Mouse (Mus musculus) B cell, adult (primary cell): ENCODE results near the gene Gm26620. TPM values are rescaled to one million over a fixed set of nuclear protein-coding genes. Genes with fewer than 3 reads are reported as not detected.

Source experiments
- total RNA-seq: library from RNA; stranded (reverse); gene quantifications from 4 replicates; pipeline ENCODE4 v1.2.4, GENCODE M21; 2023; ENCODE audit not compliant: inconsistent age

Gm26620 gene
- 0.64 to 1.2 TPM (median 0.66 TPM) in 4 replicates for total RNA-seq

DNA sequence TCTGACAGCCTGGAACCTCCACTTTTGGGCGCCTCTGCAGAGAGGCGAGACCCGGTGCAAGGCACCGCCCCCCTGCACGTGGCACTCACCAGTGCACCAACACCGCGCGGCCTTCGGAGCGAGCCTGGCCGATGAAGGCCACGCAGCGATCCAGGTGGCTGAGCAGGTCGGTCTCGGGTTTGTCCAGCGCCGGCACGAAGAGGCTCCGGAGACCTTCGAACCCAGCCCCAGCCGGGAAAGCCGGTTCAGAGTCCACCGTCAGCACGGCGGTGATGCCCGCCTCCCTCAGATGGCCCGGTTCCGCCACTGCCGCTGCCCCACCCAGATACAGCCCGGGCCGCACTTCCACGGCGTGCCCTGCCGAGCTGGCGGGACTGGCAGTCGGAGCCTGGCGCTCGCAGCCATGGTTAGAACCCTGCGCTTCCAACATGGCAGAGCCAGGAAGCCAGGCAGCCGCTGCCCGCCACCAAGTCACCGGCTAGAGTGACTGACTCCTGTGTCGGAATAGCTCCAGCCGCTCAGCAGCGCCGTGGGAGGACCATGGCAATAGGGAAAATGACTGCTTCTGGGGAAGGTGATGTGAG is at the start of gene Gm26620, which contains the start of gene Dusp12:
Gm26620 (plus strand) TSS at position 88 of the 584 bp plus-strand sequence.
Dusp12 (minus strand) TSS at position 563 of the 584 bp plus-strand sequence.

DNA sequence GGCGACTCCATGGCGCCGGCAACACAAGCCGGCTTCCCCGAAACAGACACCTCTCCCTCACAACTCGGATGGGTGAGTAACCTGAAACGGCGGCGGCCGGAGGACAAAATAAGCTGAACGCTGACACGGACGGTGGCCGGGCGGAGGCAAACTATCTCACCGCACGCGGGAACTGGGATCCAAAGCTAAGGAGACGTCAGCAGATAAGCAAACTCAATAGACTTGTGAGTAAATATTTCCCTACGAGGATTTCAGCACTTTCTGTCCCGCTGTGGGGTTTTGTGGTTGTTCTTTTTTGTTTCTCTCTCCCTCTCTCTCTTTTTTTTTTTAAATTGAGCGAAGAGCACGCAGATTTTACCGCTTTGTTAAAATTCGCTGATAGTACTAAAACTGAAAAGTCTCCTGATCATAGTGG is 17.2 kb upstream of the Gm26620 start, which contains the start of gene Atf6:
Atf6 (minus strand) TSS at position 81 of the 415 bp plus-strand sequence.

DNA sequence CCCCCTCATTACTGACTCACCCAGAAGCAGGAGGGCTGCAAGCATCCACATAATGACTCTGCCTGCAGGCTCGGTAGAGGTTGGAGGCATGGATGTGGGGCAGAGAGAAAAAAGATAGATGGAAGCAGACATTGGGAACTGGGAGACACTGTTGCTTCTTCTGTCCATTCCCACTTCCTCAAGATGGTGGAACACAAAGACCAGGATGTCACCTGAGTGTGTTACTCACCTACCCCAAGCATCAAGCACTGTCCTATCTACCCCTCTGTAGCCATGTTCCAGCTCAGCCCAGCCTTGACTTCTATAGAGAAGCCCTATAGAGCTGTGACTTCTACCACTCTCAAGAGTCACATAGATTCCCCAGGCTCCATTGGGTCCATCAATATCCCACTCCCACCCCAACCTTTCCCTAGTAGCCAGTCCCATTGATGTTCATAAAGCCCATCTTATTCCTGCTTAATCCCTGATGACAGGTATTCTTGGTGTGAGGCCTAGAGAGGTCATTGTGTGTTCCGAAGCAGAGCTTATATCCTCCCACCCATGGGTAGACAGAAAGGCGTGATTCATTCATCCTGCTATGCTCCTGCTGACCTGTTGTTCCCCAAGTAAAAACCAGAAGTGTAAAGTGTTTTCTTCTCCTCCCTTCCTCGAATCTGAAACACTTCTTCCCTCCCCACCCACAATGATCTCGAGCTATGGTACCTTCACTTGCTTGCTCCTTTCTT is 28.2 kb downstream of the Gm26620 start, which contains the start of gene Fcrlb:
Fcrlb (minus strand) TSS at position 51 of the 725 bp plus-strand sequence.

DNA sequence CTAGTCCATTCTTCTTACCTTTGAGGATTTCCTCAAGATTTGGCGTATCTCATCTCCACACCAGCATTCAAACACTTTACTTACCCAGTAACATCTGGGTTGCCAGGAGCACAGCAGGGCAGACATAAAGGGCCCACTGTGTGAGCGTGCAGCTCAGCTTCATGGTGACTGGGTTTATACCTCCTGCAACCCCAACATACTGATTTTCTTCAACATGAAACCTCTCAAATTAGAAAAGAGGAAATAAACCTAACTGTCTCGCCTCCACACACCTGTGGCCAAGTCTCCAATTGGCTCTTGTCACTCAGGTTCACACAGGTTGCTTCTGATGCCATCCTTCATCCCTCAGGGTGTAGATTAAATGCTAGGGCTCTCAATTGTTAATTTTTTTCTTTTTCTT is 42.5 kb downstream of the Gm26620 start, which contains the start of gene Fcrla:
Fcrla (minus strand) TSS at position 206 of the 400 bp plus-strand sequence.

Other genes with a start within 250 kb of the Gm26620 start
- 0.15 to 0.22 TPM in 2 of 4 replicates, not detected in the others for gene Olfml2b, start 240.5 kb upstream of the Gm26620 start, total RNA-seq
- 44.9 to 52.1 TPM (median 47.7 TPM) in 4 replicates for gene Atf6, start 17.3 kb upstream of the Gm26620 start, total RNA-seq
- gene Dusp12, start 475 bp downstream of the Gm26620 start, total RNA-seq, result 10.4 to 18.7 TPM (median 14.7 TPM) in 4 replicates
- 1.2 to 1.6 TPM (median 1.5 TPM) in 4 replicates for gene Fcrlb, start 27.9 kb downstream of the Gm26620 start, total RNA-seq
- 375 to 430 TPM (median 429 TPM) in 4 replicates for gene Fcrla, start 42.5 kb downstream of the Gm26620 start, total RNA-seq
- 240 to 258 TPM (median 249 TPM) in 4 replicates for gene Fcgr2b, start 91.5 kb downstream of the Gm26620 start, total RNA-seq
- 0.42 to 1.5 TPM (median 1.0 TPM) in 4 replicates for gene Fcgr4, start 133.9 kb downstream of the Gm26620 start, total RNA-seq
- gene Fcgr3, start 179.9 kb downstream of the Gm26620 start, total RNA-seq, result 1.7 to 2.7 TPM (median 2.1 TPM) in 4 replicates
- gene Cfap126, start 228.9 kb downstream of the Gm26620 start, total RNA-seq, result 0.67 to 2.6 TPM (median 1.1 TPM) in 4 replicates